Mouse (Mus musculus): ENCODE data around the gene Pou2f1.

The Pou2f1 gene

DNA sequence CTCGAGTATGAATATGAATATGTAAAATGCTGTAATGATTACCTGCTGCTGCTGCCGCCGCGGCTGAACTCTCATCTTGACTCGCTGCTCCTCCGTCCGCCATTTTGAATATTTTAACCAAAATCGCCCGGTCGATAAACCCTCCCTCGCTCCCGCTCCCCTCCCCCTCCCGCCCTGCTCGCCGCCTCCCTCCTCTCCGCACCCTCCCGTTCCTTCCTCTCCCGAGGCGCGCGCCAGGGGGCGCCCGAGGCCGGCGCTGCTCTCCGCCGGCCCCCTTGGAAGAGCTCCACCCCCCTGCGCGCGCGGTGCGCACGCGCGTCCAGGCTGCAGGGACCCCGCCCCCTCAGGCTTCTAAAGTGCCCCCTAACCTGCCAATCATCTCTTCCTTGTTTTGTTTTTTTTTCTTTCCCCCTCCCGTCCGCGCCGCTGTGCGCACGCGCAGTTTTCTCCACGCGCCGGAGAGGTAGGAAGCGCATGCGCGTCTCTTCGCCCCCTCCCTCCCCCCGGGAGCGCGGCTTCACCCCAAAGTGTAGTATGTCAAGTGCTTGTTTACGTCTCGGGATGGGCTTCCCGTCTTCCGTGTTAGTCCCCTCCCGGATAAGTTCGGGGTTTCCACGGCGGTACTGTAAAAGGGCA lies at the start of gene Pou2f1:
Pou2f1 (minus strand) TSS at position 159 of the 636 bp plus-strand sequence.
- DNase-seq (ENCODE audit: low spot score in 2 of 2) = peak; percentile 94 to 95

GRCm38 (mm10) chr1:166049046-166049827 lies 46.8 kb upstream of the Pou2f1 start:
- no peak for DNase-seq (ENCODE audit: low spot score in 2 of 2)

GRCm38 (mm10) chr1:166048230-166048911 lies 45.9 kb upstream of the Pou2f1 start:
- peak in 1 of 2 experiments; percentile 4 for DNase-seq (ENCODE audit: low spot score in 2 of 2)

GRCm38 (mm10) chr1:166047505-166048170 lies 45.2 kb upstream of the Pou2f1 start:
- no peak for DNase-seq (ENCODE audit: low spot score in 2 of 2)

- no peak for DNase-seq (ENCODE audit: low spot score in 2 of 2)
Measured at GRCm38 (mm10) chr1:166045894-166046197, 43.4 kb upstream of the Pou2f1 start.

- DNase-seq (ENCODE audit: low spot score in 2 of 2) = no peak
Measured at GRCm38 (mm10) chr1:166045060-166045893, 42.8 kb upstream of the Pou2f1 start.

DNA sequence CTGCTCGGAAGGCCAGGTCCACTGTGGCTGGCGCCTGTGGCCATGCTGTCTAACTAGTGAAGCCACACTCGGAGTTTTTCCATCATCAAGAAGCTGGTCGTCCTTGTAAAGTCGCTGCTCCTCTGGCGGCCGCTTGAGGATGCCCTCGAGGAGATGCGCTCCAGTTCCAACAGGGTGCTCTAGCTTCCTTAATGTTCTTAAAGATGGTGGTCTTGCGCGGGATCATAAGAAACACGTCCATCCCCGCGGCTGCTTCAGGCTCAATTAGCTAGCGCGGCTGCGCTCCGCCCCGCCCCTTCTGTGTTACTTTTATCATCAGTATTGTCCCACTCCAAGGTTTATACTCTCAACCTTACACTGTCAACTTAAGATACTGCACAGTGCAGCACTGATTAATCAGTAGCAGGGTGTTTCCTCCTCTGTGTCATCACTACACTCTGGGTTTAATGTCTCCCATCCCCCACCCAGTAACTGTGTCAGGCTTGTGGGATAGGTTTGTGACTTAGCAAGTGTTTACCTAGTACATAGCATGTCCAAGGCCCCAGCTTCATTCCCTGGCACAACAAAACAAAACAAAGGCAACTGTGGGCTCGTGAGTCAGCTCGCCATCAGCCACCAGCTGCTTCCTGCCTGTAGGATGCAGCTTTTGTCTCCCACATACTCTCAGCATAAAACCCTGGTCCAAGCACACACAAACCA lies 41.1 kb upstream of the Pou2f1 start:
- DNase-seq (ENCODE audit: low spot score in 2 of 2) = peak; percentile 29 to 39

DNA sequence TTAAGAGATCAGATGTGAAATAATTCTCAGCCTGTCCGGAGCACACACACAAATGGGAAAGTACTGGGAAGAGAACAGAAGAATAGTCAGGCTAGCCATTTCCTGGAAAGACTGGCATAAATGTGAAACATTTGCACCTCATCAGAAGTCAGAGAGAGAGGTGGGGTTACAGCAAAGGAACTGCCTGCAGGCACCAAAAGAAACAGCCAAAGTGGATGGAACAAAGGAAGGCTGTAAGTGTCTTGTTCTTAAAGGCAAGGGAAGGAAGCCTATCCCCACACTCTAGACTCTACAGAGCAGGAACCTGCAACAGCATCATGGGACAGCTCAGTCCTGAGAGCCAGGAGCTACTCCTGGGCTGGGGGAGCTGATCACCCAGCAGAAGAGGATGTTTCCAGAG lies 39.0 kb upstream of the Pou2f1 start:
- no peak for DNase-seq (ENCODE audit: low spot score in 2 of 2)

GRCm38 (mm10) chr1:166038731-166039332 lies 36.4 kb upstream of the Pou2f1 start:
- no peak for DNase-seq (ENCODE audit: low spot score in 2 of 2)

DNA sequence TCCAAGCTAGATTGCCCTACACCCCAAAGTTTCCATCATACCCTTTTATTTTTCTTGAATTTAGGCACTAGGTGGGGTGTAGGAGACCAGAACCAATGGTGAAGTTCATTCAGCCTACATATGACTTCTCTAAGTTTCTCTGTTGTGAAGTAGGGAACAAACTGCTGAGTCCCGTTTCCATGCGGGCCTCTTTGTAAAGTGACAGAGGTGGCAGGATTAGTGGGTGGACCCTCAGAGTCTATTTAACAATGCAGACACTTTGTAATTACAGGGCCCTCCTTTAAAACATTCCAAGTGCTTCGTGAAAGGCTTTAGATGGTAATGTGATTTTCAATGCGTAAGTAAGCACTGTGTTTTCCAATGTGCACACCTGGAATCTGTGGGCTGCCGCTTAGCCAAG lies 32.6 kb upstream of the Pou2f1 start:
- no peak for DNase-seq (ENCODE audit: low spot score in 2 of 2)

DNA sequence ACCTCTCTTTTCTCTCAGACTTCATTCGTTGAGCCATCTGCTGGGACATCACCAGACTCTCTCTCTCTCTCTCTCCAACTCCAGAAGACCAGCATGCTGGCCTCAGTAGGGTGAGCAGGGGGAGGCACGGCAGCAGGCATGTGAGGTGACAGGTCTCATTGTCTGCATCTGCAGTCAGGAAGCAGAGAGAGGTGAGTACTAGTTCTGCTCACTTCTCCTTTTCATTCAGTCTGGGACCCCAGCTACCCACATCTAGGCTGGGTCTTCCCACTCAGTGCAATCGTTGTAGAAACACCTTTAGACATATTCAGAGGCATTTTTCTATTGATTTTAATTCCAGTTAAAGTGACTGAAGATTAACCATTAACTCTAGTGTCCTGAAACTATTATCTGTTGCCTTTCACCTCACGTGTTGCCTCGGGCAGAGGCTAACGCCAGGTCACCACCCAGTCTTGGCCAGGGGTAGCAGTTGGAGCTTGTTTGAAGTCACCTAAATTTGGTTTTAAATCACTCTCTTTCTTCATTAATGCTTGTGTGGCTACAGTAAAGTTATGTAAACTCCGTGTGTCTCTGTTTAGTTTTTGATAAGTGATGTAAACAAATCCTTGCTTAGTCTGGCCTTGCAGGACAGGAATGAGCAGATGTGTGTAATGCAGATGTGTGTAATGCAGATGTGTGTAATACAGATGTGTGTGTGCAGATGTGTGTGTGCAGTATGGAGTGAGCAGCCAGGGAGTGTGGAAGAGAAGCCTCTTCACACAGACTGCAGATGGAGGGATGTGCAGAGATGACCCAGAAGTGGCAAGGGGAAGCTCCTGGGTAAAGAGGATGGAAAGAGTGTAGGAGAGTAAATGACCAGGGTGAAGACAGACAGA lies 29.4 kb upstream of the Pou2f1 start:
- DNase-seq (ENCODE audit: low spot score in 2 of 2) = no peak

- no peak for DNase-seq (ENCODE audit: low spot score in 2 of 2)
Measured at GRCm38 (mm10) chr1:166023981-166024380, 21.5 kb upstream of the Pou2f1 start.

DNA sequence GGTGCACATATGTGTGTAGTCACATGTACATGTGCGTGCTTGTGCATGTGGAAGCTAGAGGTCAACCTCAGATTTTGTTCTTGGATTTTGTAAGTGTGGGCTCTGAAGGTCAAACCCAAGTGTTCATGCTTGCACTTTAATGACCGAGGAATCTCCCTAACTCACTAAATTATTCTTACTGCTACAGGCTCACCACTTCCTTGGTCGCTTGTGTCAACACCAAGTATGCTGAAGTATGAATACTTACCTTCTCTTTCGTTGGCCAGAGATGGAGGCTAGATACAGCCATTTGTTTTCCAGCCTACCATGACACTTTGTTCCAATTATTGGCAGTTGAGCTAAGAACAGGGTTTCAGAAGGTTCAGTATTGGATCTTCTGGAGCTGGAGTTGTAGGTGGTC lies 14.7 kb upstream of the Pou2f1 start:
- DNase-seq (ENCODE audit: low spot score in 2 of 2) = no peak

DNA sequence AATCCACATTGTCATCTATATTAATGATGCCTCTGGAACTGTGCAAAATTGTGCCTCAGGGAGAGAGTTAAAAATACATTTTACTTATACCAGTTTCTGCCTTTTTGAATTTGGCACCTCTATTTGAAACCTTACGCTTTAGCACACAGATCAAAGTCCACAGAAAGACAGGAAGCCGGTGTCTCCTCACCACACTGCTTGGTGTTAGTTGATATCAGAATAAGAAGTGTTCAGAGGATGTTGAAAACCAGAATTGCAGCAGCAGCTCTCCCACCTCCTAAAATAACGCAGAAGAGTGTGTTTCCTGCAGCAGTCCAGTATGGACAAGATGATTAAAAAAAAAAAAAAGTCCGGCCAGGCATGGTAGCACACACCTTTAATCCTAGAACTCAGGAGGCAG lies 13.8 kb upstream of the Pou2f1 start:
- DNase-seq (ENCODE audit: low spot score in 2 of 2) = no peak

GRCm38 (mm10) chr1:166014530-166014929 lies 12.1 kb upstream of the Pou2f1 start:
- DNase-seq (ENCODE audit: low spot score in 2 of 2) = no peak

GRCm38 (mm10) chr1:166010106-166010505 lies 7.6 kb upstream of the Pou2f1 start:
- DNase-seq (ENCODE audit: low spot score in 2 of 2) = no peak

GRCm38 (mm10) chr1:166008634-166009350 lies 6.3 kb upstream of the Pou2f1 start:
- DNase-seq (ENCODE audit: low spot score in 2 of 2) = no peak

- no peak for DNase-seq (ENCODE audit: low spot score in 2 of 2)
Measured at GRCm38 (mm10) chr1:166007026-166007425, 4.5 kb upstream of the Pou2f1 start.

Measured in frontal cortex, postnatal 36 days (tissue).